Mouse (Mus musculus): ENCODE data around the gene Zbtb18.

DNA sequence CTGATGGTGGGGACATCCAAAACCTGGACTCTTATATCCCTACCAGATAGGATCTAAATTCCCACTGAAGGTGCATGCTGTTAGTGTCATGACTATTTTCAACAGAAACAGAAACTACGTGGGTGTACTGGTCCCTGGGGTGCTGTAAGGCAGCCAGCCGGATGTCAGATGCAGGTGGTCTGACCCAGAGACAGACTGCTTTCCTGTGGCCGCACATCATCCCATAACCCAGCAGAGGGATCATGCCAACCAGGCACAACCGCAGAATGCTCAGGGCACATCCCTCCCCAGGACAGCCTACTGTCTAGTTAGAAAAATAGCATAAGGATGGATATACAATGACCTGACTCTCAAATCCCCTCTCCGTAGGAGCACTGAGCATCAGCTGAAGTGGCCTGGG, 14.3 kb upstream of the Zbtb18 start:
- no peak for TF ChIP-seq CTCF (IDR thresholded peaks at IDR 0.05; ENCODE audit: control insufficient read depth, insufficient read depth, insufficient replicate concordance, low read depth, low read length)
- no peak for TF ChIP-seq POLR2A (IDR thresholded peaks at IDR 0.05; ENCODE audit: control insufficient read depth, low read depth, low read length)

All from testis, adult 2 months (tissue).